Mouse (Mus musculus): ENCODE measurements at regions not wholly inside any gene's neighbourhood (a gene's known extent, or its start where the extent isn't known, plus 50 kb on each side); places are given as distances from the start of the nearest gene placed in this dataset.

- H3K4me2 ChIP-seq (ENCODE audit: low read depth), result no peak overlapping the region
- H3K4me3 ChIP-seq, result no peak overlapping the region
- TF ChIP-seq MYOG (IDR thresholded peaks at IDR 0.05; ENCODE audit: control insufficient read depth in 1 of 3, insufficient read depth in 1 of 3, insufficient read length in 2 of 3, low read depth in 2 of 3) (no peak), MYOD1 (IDR thresholded peaks at IDR 0.05; ENCODE audit: control insufficient read depth in 1 of 3, insufficient read length in 2 of 3, low read depth in 2 of 3) (no peak), MAX (IDR thresholded peaks at IDR 0.05; ENCODE audit: low read depth) (no peak), CEBPB (IDR thresholded peaks at IDR 0.05; ENCODE audit: insufficient read depth, poor library complexity, severe bottlenecking) (no peak), TCF12 (IDR thresholded peaks at IDR 0.05; ENCODE audit: insufficient read depth, poor library complexity, severe bottlenecking) (no peak), SRF (IDR thresholded peaks at IDR 0.05; ENCODE audit: control insufficient read depth, insufficient read length, low read depth) (no peak)
- no peaks in the 10 kb centered on the region for H3K79me2 ChIP-seq (ENCODE audit: control insufficient read depth, insufficient read depth)
- H3K36me3 ChIP-seq (ENCODE audit: control insufficient read depth, insufficient read depth), result no peaks in the 10 kb centered on the region
- H3ac ChIP-seq (ENCODE audit: control insufficient read depth, insufficient read length), result no peak overlapping the region
- H3K27me3 ChIP-seq (ENCODE audit: control insufficient read depth, insufficient read depth, insufficient read length), result no peaks in the 10 kb centered on the region
These were observed 117.9 kb upstream of the Slc30a5 start for GRCm38 (mm10) chr13:100951185-100951508.

GRCm38 (mm10) chr13:100950348-100951184 is 117.3 kb upstream of the Slc30a5 start:
- no peaks in the 10 kb centered on the region for H3K79me2 ChIP-seq (ENCODE audit: control insufficient read depth, insufficient read depth)
- H3ac ChIP-seq (ENCODE audit: control insufficient read depth, insufficient read length), result no peak overlapping the region
- H3K4me2 ChIP-seq (ENCODE audit: low read depth), result no peak overlapping the region
- TF ChIP-seq POLR2A (IDR thresholded peaks at IDR 0.05; ENCODE audit: insufficient read length, low read depth), result no peak
- TF ChIP-seq MYOG (IDR thresholded peaks at IDR 0.05; ENCODE audit: control insufficient read depth in 1 of 3, insufficient read depth in 1 of 3, insufficient read length in 2 of 3, low read depth in 2 of 3), result no peak
- TF ChIP-seq MYOD1 (IDR thresholded peaks at IDR 0.05; ENCODE audit: control insufficient read depth in 1 of 3, insufficient read length in 2 of 3, low read depth in 2 of 3), result no peak
- no peak for TF ChIP-seq MAX (IDR thresholded peaks at IDR 0.05; ENCODE audit: low read depth)
- TF ChIP-seq POLR2AphosphoS2 (IDR thresholded peaks at IDR 0.05; ENCODE audit: insufficient read length, low read depth), result no peak
- TF ChIP-seq SRF (IDR thresholded peaks at IDR 0.05; ENCODE audit: control insufficient read depth, insufficient read length, low read depth), result no peak
- TF ChIP-seq TCF12 (IDR thresholded peaks at IDR 0.05; ENCODE audit: insufficient read depth, poor library complexity, severe bottlenecking), result no peak
- no peak for TF ChIP-seq E2F4 (IDR thresholded peaks at IDR 0.05; ENCODE audit: insufficient read depth)
- no peak for TF ChIP-seq TCF3 (IDR thresholded peaks at IDR 0.05; ENCODE audit: insufficient read length, low read depth)
- no peak for TF ChIP-seq CEBPB (IDR thresholded peaks at IDR 0.05; ENCODE audit: insufficient read depth, poor library complexity, severe bottlenecking)
- no peak for TF ChIP-seq USF1 (IDR thresholded peaks at IDR 0.05; ENCODE audit: low read depth)
- no peak for TF ChIP-seq REST (IDR thresholded peaks at IDR 0.05; ENCODE audit: insufficient read depth, insufficient read length)
- H3K27me3 ChIP-seq (ENCODE audit: control insufficient read depth, insufficient read depth, insufficient read length), result no peaks in the 10 kb centered on the region
- no peaks in the 10 kb centered on the region for H3K36me3 ChIP-seq (ENCODE audit: control insufficient read depth, insufficient read depth)
- H3K4me3 ChIP-seq, result no peak overlapping the region

- Histone ChIP-seq H3K27me3 (ENCODE audit: control insufficient read depth, insufficient read depth, insufficient read length) (no peaks in the 10 kb centered on the region), H3K4me3 (no peak overlapping the region), H3K36me3 (ENCODE audit: control insufficient read depth, insufficient read depth) (no peaks in the 10 kb centered on the region), H3K79me2 (ENCODE audit: control insufficient read depth, insufficient read depth) (no peaks in the 10 kb centered on the region), H3K4me2 (ENCODE audit: low read depth) (no peak overlapping the region), H3ac (ENCODE audit: control insufficient read depth, insufficient read length) (no peak overlapping the region)
- TF ChIP-seq MYOD1 (IDR thresholded peaks at IDR 0.05; ENCODE audit: control insufficient read depth in 1 of 3, insufficient read length in 2 of 3, low read depth in 2 of 3) (peak in 1 of 3 experiments; percentile 11), POLR2A (IDR thresholded peaks at IDR 0.05; ENCODE audit: insufficient read length, low read depth) (no peak)
These were observed 110.1 kb upstream of the Slc30a5 start for GRCm38 (mm10) chr13:100943206-100943848.

- Histone ChIP-seq H3K36me3 (ENCODE audit: control insufficient read depth, insufficient read depth) (no peaks in the 10 kb centered on the region), H3K4me3 (no peak overlapping the region), H3K4me2 (ENCODE audit: low read depth) (no peak overlapping the region), H3K79me2 (ENCODE audit: control insufficient read depth, insufficient read depth) (no peaks in the 10 kb centered on the region), H3K27me3 (ENCODE audit: control insufficient read depth, insufficient read depth, insufficient read length) (no peaks in the 10 kb centered on the region), H3ac (ENCODE audit: control insufficient read depth, insufficient read length) (no peak overlapping the region)
- TF ChIP-seq TCF12 (IDR thresholded peaks at IDR 0.05; ENCODE audit: insufficient read depth, poor library complexity, severe bottlenecking) (no peak), E2F4 (IDR thresholded peaks at IDR 0.05; ENCODE audit: insufficient read depth) (no peak), SRF (IDR thresholded peaks at IDR 0.05; ENCODE audit: control insufficient read depth, insufficient read length, low read depth) (no peak), MAX (IDR thresholded peaks at IDR 0.05; ENCODE audit: low read depth) (no peak), REST (IDR thresholded peaks at IDR 0.05; ENCODE audit: insufficient read depth, insufficient read length) (no peak), TCF3 (IDR thresholded peaks at IDR 0.05; ENCODE audit: insufficient read length, low read depth) (no peak), CEBPB (IDR thresholded peaks at IDR 0.05; ENCODE audit: insufficient read depth, poor library complexity, severe bottlenecking) (no peak), USF1 (IDR thresholded peaks at IDR 0.05; ENCODE audit: low read depth) (no peak), POLR2A (IDR thresholded peaks at IDR 0.05; ENCODE audit: insufficient read length, low read depth) (no peak), MYOD1 (IDR thresholded peaks at IDR 0.05; ENCODE audit: control insufficient read depth in 1 of 3, insufficient read length in 2 of 3, low read depth in 2 of 3) (no peak), POLR2AphosphoS2 (IDR thresholded peaks at IDR 0.05; ENCODE audit: insufficient read length, low read depth) (no peak), MYOG (IDR thresholded peaks at IDR 0.05; ENCODE audit: control insufficient read depth in 1 of 3, insufficient read depth in 1 of 3, insufficient read length in 2 of 3, low read depth in 2 of 3) (no peak)
These were observed 107.6 kb upstream of the Slc30a5 start for GRCm38 (mm10) chr13:100940791-100941190.

GRCm38 (mm10) chr13:100939677-100940076 is 106.5 kb upstream of the Slc30a5 start:
- Histone ChIP-seq H3K27me3 (ENCODE audit: control insufficient read depth, insufficient read depth, insufficient read length) (no peaks in the 10 kb centered on the region), H3K4me3 (no peak overlapping the region), H3K36me3 (ENCODE audit: control insufficient read depth, insufficient read depth) (no peaks in the 10 kb centered on the region), H3K4me2 (ENCODE audit: low read depth) (no peak overlapping the region), H3ac (ENCODE audit: control insufficient read depth, insufficient read length) (no peak overlapping the region), H3K79me2 (ENCODE audit: control insufficient read depth, insufficient read depth) (no peaks in the 10 kb centered on the region)
- TF ChIP-seq MAX (IDR thresholded peaks at IDR 0.05; ENCODE audit: low read depth), result no peak
- no peak for TF ChIP-seq CEBPB (IDR thresholded peaks at IDR 0.05; ENCODE audit: insufficient read depth, poor library complexity, severe bottlenecking)
- no peak for TF ChIP-seq TCF12 (IDR thresholded peaks at IDR 0.05; ENCODE audit: insufficient read depth, poor library complexity, severe bottlenecking)
- no peak for TF ChIP-seq REST (IDR thresholded peaks at IDR 0.05; ENCODE audit: insufficient read depth, insufficient read length)
